Mouse (Mus musculus) forebrain, embryonic 12.5 days (tissue): Measurements from ENCODE around the gene Gzmm. TPM values are rescaled to one million over a fixed set of nuclear protein-coding genes. Genes with fewer than 3 reads are reported as not detected.

Experiments
- ATAC-seq: fragments of 200-750 bp; cut with Nextera tagmentation; 2 replicates; pipeline ENCODE4 v1.8.0; 2017; ENCODE audit warnings: moderate TSS enrichment; ENCODE audit not compliant: low FRiP score
- H3K27ac ChIP-seq: fragments of 300-500 bp; sonication (generic); 2 replicates; pipeline ENCODE4 v1.5.1; 2016; ENCODE audit warnings: mild to moderate bottlenecking
- H3K27me3 ChIP-seq: fragments of 300-500 bp; sonication (generic); 2 replicates; pipeline ENCODE4 v1.6.1; 2016; ENCODE audit warnings: mild to moderate bottlenecking
- H3K36me3 ChIP-seq: fragments of 300-500 bp; sonication (generic); replicated peaks from 2 replicates; pipeline ENCODE4 v1.6.1; 2016; ENCODE audit warnings: mild to moderate bottlenecking
- H3K4me1 ChIP-seq: fragments of 300-500 bp; sonication (generic); 2 replicates; pipeline ENCODE4 v1.6.1; 2016
- H3K4me2 ChIP-seq: fragments of 300-500 bp; sonication (generic); 2 replicates; pipeline ENCODE4 v1.6.1; 2016; ENCODE audit warnings: mild to moderate bottlenecking, moderate library complexity
- H3K4me3 ChIP-seq: fragments of 300-500 bp; sonication (generic); replicated peaks from 2 replicates; pipeline ENCODE4 v1.5.1; 2016; ENCODE audit warnings: mild to moderate bottlenecking
- H3K9ac ChIP-seq: fragments of 300-500 bp; sonication (generic); 2 replicates; pipeline ENCODE4 v1.6.1; 2016; ENCODE audit warnings: mild to moderate bottlenecking
- H3K9me3 ChIP-seq: fragments of 300-500 bp; sonication (generic); 2 replicates; pipeline ENCODE4 v1.6.1; 2016
- WGBS: fragments of 180-500 bp; shearing (Covaris S2); methylation state at CpG from one replicate; pipeline ENCODE4 v1.1.7; 2016; 5-methylcytosine and 5-hydroxymethylcytosine counted together
- polyA plus RNA-seq: library from polyadenylated mRNA; unstranded; fragments of >200 nt; fragmentation: Nextera tagmentation; extraction: Ambion mirVana; gene quantifications from 2 replicates; pipeline ENCODE4 v1.2.1, GENCODE M21; 2016

Gzmm gene
- polyA plus RNA-seq, result 1.1 and 1.6 TPM in 2 replicates

- Histone ChIP-seq H3K36me3 (peaks cover 61% of the 10 kb centered on the region), H3K4me2 (no peak within 1 kb of the TSS), H3K9ac (no peak within 1 kb of the TSS), H3K27me3 (no peaks in the 10 kb centered on the region), H3K27ac (no peak within 1 kb of the TSS), H3K4me3 (no peak within 1 kb of the TSS), H3K9me3 (no peaks in the 10 kb centered on the region), H3K4me1 (peaks cover 7% of the 10 kb centered on the region)
- 91% methylated on average over 4 of the region's 4 CpGs for WGBS
- no peak for ATAC-seq
Observed at GRCm38 (mm10) chr10:79688720-79689119, at the start of gene Gzmm. Gzmm (plus strand) TSS chr10:79689020.

GRCm38 (mm10) chr10:79645711-79646110 lies 43.1 kb upstream of the Gzmm start, which contains the start of gene Odf3l2:
Odf3l2 (minus strand) TSS chr10:79645738.
- no peak within 1 kb of the TSS for H3K4me2 ChIP-seq
- H3K4me1 ChIP-seq, result no peaks in the 10 kb centered on the region
- no peaks in the 10 kb centered on the region for H3K9me3 ChIP-seq
- WGBS, result 81% methylated on average over 8 of the region's 8 CpGs
- no peak for ATAC-seq
- H3K4me3 ChIP-seq, result no peak within 1 kb of the TSS
- no peak within 1 kb of the TSS for H3K27ac ChIP-seq
- H3K36me3 ChIP-seq, result no peaks in the 10 kb centered on the region
- no peak within 1 kb of the TSS for H3K9ac ChIP-seq
- no peaks in the 10 kb centered on the region; the same call in 1 of the 2 replicates for H3K27me3 ChIP-seq

- 33% methylated on average over 7 of the region's 7 CpGs for WGBS
- peaks cover 2% of the 10 kb centered on the region; the same call in 1 of the 2 replicates for H3K4me1 ChIP-seq
Observed at GRCm38 (mm10) chr10:79649070-79649751, 39.6 kb upstream of the Gzmm start.

GRCm38 (mm10) chr10:79652789-79653188 lies 36.0 kb upstream of the Gzmm start:
- H3K4me2 ChIP-seq, result no peak overlapping the region
- ATAC-seq, result no peak
- H3K4me3 ChIP-seq, result no peak overlapping the region
- H3K9ac ChIP-seq, result no peak overlapping the region
- H3K27me3 ChIP-seq, result peaks cover 4% of the 10 kb centered on the region
- no peak overlapping the region for H3K27ac ChIP-seq
- peaks cover 16% of the 10 kb centered on the region for H3K4me1 ChIP-seq
- H3K36me3 ChIP-seq, result no peaks in the 10 kb centered on the region
- 85% methylated on average over 7 of the region's 7 CpGs for WGBS
- no peaks in the 10 kb centered on the region for H3K9me3 ChIP-seq

More at GRCm38 (mm10) chr10:79649070-79649751, 39.6 kb upstream of the Gzmm start:
- H3K9ac ChIP-seq, result no peak overlapping the region
- no peaks in the 10 kb centered on the region for H3K9me3 ChIP-seq
- peaks cover 4% of the 10 kb centered on the region for H3K27me3 ChIP-seq
- H3K27ac ChIP-seq, result no peak overlapping the region
- H3K36me3 ChIP-seq, result no peaks in the 10 kb centered on the region
- H3K4me3 ChIP-seq, result no peak overlapping the region
- no peak overlapping the region for H3K4me2 ChIP-seq
- peak; percentile 44; the same call in 1 of the 2 replicates for ATAC-seq

GRCm38 (mm10) chr10:79654946-79655395 lies 33.8 kb upstream of the Gzmm start:
- 28% methylated on average over 1 of the region's 1 CpGs for WGBS
- Histone ChIP-seq H3K9ac (no peak overlapping the region), H3K27ac (0 out of 2 replicates have a peak overlapping the region, but pooled peaks have one; percentile 32), H3K36me3 (no peaks in the 10 kb centered on the region), H3K27me3 (peaks cover 4% of the 10 kb centered on the region), H3K4me3 (no peak overlapping the region), H3K9me3 (no peaks in the 10 kb centered on the region), H3K4me2 (no peak overlapping the region), H3K4me1 (peaks cover 16% of the 10 kb centered on the region)
- ATAC-seq, result peak; percentile 76

GRCm38 (mm10) chr10:79658829-79659228 lies 30.0 kb upstream of the Gzmm start:
- peaks cover under 1% of the 10 kb centered on the region; the same call in 1 of the 2 replicates for H3K27me3 ChIP-seq
- WGBS, result 15% methylated on average over 4 of the region's 4 CpGs
- peaks cover 16% of the 10 kb centered on the region for H3K4me1 ChIP-seq
- no peak overlapping the region for H3K9ac ChIP-seq
- no peak overlapping the region for H3K4me3 ChIP-seq
- H3K27ac ChIP-seq, result no peak overlapping the region
- ATAC-seq, result no peak
- H3K9me3 ChIP-seq, result no peaks in the 10 kb centered on the region
- no peaks in the 10 kb centered on the region for H3K36me3 ChIP-seq
- no peak overlapping the region for H3K4me2 ChIP-seq

GRCm38 (mm10) chr10:79660298-79660697 lies 28.5 kb upstream of the Gzmm start:
- no peak overlapping the region for H3K27ac ChIP-seq
- H3K9ac ChIP-seq, result no peak overlapping the region
- 77% methylated on average over 2 of the region's 2 CpGs for WGBS
- H3K27me3 ChIP-seq, result no peaks in the 10 kb centered on the region
- no peaks in the 10 kb centered on the region for H3K36me3 ChIP-seq
- no peaks in the 10 kb centered on the region for H3K9me3 ChIP-seq
- no peak for ATAC-seq
- no peak overlapping the region for H3K4me3 ChIP-seq
- peaks cover 7% of the 10 kb centered on the region; the same call in 1 of the 2 replicates for H3K4me1 ChIP-seq
- H3K4me2 ChIP-seq, result no peak overlapping the region

- H3K4me3 ChIP-seq, result no peak overlapping the region
- no peaks in the 10 kb centered on the region for H3K9me3 ChIP-seq
- no peak overlapping the region for H3K9ac ChIP-seq
- H3K27ac ChIP-seq, result no peak overlapping the region
- no peaks in the 10 kb centered on the region for H3K27me3 ChIP-seq
- no peak overlapping the region for H3K4me2 ChIP-seq
- ATAC-seq, result no peak
- 0 out of 2 replicates have a peak, but pooled peaks cover 4% of the 10 kb centered on the region for H3K4me1 ChIP-seq
- H3K36me3 ChIP-seq, result no peaks in the 10 kb centered on the region
- WGBS, result 65% methylated on average over 2 of the region's 3 CpGs
Observed at GRCm38 (mm10) chr10:79661861-79662260, 27.0 kb upstream of the Gzmm start.

- H3K9me3 ChIP-seq, result no peaks in the 10 kb centered on the region
- no peaks in the 10 kb centered on the region for H3K36me3 ChIP-seq
- peak; percentile 9; the same call in 1 of the 2 replicates for ATAC-seq
- H3K9ac ChIP-seq, result 0 out of 2 replicates have a peak within 1 kb of the TSS, but pooled peaks have one; percentile 13
- no peak within 1 kb of the TSS for H3K4me3 ChIP-seq
- H3K4me1 ChIP-seq, result peaks cover 10% of the 10 kb centered on the region
- H3K27me3 ChIP-seq, result no peaks in the 10 kb centered on the region
- no peak within 1 kb of the TSS for H3K27ac ChIP-seq
- WGBS, result 9% methylated on average over 13 of the region's 13 CpGs
- no peak within 1 kb of the TSS for H3K4me2 ChIP-seq
Observed at GRCm38 (mm10) chr10:79664131-79664665, 24.6 kb upstream of the Gzmm start, which contains the start of gene Madcam1. Madcam1 (plus strand) TSS chr10:79664559.

GRCm38 (mm10) chr10:79665051-79665450 lies 23.8 kb upstream of the Gzmm start:
- H3K27me3 ChIP-seq, result no peaks in the 10 kb centered on the region
- H3K4me2 ChIP-seq, result no peak overlapping the region
- 79% methylated on average over 8 of the region's 8 CpGs for WGBS
- H3K27ac ChIP-seq, result no peak overlapping the region
- no peaks in the 10 kb centered on the region for H3K36me3 ChIP-seq
- no peak overlapping the region for H3K9ac ChIP-seq
- H3K4me3 ChIP-seq, result no peak overlapping the region
- peaks cover 12% of the 10 kb centered on the region for H3K4me1 ChIP-seq
- no peak for ATAC-seq
- H3K9me3 ChIP-seq, result no peaks in the 10 kb centered on the region

GRCm38 (mm10) chr10:79666493-79666892 lies 22.3 kb upstream of the Gzmm start:
- H3K9me3 ChIP-seq, result no peaks in the 10 kb centered on the region
- no peak for ATAC-seq

GRCm38 (mm10) chr10:79668076-79668475 lies 20.7 kb upstream of the Gzmm start:
- no peaks in the 10 kb centered on the region for H3K9me3 ChIP-seq
- WGBS, result 85% methylated on average over 5 of the region's 5 CpGs
- no peak overlapping the region for H3K4me3 ChIP-seq
- peaks cover 5% of the 10 kb centered on the region; the same call in 1 of the 2 replicates for H3K36me3 ChIP-seq
- H3K4me2 ChIP-seq, result no peak overlapping the region
- no peak overlapping the region; the same call in 1 of the 2 replicates for H3K27ac ChIP-seq
- peaks cover 29% of the 10 kb centered on the region for H3K4me1 ChIP-seq
- no peak for ATAC-seq
- H3K9ac ChIP-seq, result 0 out of 2 replicates have a peak overlapping the region, but pooled peaks have one; percentile 83
- no peaks in the 10 kb centered on the region for H3K27me3 ChIP-seq

More at GRCm38 (mm10) chr10:79666493-79666892, 22.3 kb upstream of the Gzmm start:
- Histone ChIP-seq H3K4me1 (peaks cover 26% of the 10 kb centered on the region), H3K4me2 (no peak overlapping the region), H3K36me3 (no peaks in the 10 kb centered on the region), H3K27ac (no peak overlapping the region), H3K9ac (no peak overlapping the region), H3K4me3 (no peak overlapping the region), H3K27me3 (no peaks in the 10 kb centered on the region)
- 76% methylated on average over 9 of the region's 9 CpGs for WGBS
